Mouse (Mus musculus): Measurements from ENCODE around the gene Zbtb34.

Gene Zbtb34

DNA sequence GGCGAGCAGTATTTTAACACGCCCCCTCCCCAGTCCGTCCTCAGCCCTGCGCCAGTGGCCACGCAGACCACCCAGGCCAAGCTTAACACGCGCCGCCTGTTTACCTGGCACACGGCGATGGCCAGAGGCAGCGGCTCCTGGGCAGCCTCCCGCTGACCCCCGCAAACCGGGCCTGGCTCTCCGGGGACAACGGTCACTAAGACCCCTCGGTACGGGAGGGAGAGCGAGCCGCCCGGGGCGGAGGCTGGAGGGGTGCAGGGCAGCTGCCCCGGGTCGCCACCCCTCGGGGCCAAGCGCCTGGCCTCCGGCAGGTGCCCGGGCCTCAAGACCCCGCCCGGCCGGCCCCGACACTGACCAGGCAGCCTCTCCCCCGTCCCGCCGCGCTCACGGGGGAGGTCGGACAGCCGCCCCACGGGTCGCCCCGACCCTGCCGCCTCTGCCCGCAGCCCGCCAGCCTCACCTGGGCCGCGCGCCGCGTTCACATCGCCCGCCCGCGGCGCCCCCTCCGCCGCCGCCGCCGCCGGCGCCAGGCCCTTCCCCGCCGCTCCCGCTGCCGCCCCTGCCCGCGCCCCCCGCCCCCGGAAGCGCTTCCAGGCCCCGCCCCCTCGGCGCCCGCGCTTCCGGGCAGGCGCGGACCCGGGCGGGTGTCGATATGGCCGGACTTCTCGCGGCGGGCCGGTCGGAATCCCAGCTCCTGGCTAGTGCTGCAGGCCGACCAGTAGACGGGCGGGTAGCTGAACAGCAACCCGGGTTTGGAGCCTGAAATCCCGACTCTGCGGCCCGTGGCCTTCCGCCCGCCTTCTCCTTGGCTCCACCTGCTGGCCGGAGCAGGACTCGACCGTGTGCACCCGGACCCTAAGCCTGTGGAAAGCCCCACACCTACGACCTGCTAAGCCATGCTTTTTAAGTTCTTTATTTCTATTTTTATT is at the start of gene Zbtb34:
Zbtb34 (minus strand) TSS at position 554 of the 929 bp plus-strand sequence.
- DNase-seq (ENCODE audit: low spot score), result peak; percentile 87

DNA sequence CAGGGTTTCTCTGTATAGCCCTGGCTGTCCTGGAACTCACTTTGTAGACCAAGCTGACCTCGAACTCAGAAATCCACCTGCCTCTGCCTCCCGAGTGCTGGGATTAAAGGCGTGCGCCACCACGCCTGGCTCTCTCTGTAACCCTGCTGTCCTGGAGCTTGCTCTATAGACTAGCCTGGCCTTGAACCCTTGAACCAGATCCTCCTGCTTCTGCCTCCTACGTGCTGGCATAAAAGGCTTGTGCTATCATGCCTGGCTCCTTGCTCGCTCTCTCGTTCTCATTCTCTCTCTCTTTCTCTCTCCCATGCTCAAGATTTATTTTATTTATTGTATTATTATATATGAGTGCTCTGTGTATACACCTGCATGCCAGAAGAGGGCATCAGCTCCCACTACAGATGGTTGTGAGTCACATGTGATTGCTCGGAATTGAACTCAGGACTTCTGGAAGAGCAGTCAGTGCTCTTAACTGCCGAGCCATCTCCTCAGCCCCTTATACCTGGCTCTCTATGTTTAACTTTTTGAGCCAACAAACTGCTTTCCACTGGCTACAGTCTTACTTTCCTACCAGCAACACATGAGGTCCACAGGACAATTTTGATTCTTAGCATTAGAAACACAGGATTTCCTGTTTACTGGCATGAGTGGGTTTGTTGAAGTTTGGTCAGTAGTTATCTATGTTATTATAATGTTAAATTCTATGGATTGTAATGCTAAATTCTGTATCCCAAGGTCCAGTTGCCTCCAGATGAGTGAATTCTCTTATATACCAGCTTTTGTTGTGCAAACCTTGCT is 47.0 kb upstream of the Zbtb34 start:
- no peak for DNase-seq (ENCODE audit: low spot score)

GRCm38 (mm10) chr2:33475961-33476360 is 44.8 kb upstream of the Zbtb34 start:
- no peak for DNase-seq (ENCODE audit: low spot score)

DNA sequence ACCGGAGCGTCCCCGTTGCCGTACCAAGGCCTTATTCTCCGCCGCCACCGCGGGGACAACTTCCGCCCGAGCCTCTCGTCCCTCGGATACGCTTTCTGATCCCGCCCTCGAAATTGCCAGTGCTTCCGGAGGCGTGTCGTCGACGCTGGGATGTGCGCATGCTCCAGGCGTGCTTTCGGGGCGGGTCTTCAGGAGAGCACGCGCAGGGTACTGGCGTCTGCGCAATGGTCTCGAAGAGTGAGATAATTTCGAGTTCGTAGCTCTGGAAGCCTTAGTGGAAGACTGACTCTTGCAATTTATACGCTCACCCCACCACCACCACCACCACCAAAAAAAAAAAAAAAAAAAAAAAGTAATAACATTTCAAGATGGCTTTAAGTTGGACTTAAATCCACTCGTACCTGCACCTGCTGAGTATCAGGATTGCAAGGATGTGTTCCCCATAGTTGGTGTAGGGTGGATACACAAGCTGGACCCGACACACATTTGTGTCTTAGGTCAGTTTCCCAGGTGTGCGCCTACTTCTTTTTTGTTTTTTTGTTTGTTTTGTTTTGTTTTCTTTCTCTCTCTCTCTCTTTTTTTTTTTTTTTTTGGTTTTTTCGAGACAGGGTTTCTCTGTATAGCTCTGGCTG is 37.5 kb upstream of the Zbtb34 start, which contains the start of gene Zbtb43:
Zbtb43 (minus strand) TSS at position 94 of the 632 bp plus-strand sequence.
- DNase-seq (ENCODE audit: low spot score), result peak; percentile 96

- no peak for DNase-seq (ENCODE audit: low spot score)
These were observed 36.7 kb upstream of the Zbtb34 start for GRCm38 (mm10) chr2:33467546-33468465.

DNA sequence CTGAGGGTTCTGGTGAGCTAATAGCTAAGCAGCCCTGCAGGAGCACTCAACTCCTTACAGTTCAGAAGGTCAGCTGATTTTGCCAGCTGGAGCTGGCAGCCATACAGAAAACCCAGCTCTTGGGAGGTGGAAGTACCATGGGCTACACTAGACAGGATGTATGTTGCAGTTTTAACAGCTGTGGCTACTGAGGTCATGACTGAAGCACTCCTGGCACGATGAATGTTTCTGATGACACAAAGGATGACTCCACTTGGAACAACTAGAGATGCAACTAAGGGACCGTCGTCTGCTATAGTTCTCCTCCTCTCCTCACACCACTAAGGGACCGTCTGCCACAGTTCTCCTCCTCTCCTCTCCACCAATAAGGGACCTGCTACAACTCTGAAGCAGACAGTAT is 34.8 kb upstream of the Zbtb34 start:
- DNase-seq (ENCODE audit: low spot score), result no peak

DNA sequence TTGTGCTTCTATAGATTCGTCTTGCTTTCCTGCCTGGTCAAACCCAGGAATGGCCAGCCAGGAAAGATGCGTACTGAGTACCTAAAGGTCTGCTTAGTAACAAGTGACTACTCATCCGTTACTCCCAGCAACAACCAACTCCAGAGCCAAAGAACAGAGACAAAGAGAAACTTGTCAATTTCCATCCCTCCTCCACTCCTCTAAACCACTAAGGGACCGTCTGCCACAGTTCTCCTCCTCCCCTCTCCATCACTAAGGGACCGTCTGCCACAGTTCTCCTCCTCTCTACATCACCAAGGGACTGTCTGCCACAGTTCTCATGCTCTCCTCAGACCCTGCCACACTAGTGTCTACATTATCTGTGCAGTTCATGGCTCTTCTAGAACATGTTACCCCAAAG is 34.1 kb upstream of the Zbtb34 start:
- no peak for DNase-seq (ENCODE audit: low spot score)

DNA sequence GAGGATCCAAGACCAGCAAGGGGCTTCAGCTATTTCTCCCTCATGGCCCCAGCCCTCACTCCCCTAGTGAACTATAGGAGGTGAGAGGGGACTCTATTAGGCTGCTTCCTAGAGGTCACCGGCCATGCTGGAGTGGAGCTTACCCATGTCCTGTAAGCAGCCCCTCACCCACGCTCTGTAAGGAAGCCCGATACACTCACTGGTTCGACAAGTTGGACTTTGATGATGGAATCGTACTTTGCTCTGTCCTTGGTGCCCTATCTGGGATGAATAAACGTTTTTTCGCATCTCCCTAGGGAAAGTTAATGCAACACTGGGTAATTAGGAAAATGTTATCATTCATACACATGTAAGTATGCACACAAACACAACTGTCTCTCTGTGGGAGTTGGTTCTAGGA is 30.9 kb upstream of the Zbtb34 start:
- no peak for DNase-seq (ENCODE audit: low spot score)

DNA sequence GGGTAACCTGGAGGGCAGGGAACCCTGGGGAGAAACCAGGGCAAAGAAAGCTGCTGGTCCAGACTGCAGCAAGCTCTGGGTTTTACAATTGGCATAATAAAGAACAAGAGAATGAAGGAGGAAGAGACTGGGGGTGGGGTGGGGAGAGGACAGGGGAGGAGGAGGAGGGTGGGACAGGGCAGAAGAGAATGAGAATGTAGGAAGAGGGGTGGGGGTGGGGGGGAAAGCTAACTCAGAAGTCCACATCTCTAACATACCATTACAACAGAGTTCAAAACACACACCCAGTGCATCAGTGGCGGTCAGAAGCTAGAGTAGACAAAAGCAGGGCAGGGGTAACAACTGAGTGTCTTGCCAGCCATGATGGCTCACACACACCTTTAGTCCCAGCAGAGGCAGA is 29.9 kb upstream of the Zbtb34 start:
- no peak for DNase-seq (ENCODE audit: low spot score)

GRCm38 (mm10) chr2:33459660-33460059 is 28.5 kb upstream of the Zbtb34 start:
- no peak for DNase-seq (ENCODE audit: low spot score)

DNA sequence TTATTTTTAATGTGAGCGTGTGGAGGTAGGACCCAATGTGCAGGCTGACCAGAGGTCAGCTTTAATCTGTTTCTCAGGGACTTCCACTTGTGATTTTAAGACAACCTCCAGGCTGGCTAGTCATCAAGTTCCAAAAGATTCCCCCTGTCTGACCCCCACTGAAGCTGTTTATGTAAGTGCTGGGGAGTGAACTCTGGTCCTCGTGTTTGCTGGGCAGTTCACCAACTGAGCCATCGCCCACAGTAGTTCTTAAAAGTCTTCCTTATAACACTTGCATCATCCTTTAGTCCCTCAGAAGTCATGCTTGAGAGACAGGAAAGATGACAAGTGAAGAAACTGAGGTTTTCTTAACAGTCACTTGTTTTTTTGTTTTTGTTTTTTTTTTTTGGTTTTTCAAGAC is 25.6 kb upstream of the Zbtb34 start:
- DNase-seq (ENCODE audit: low spot score), result no peak

DNA sequence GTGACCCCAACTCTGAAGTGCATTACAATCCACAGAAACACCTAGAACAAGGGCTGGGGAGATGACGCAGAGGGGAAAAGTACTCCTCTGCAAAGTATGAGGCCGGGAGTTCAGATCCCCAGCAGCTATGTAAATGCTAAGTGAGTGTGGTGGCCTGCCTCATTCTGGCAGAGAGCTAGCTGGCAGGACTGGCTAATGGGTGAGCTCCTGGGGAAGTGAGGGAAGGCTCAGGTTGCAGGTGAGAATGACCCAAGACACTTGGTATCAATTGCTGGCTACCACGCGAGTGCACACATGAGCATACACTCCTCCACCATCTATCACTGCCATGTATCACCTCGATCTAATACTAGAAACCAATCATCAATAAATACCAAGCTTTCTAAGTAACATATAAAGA is 25.1 kb upstream of the Zbtb34 start:
- DNase-seq (ENCODE audit: low spot score), result no peak

DNA sequence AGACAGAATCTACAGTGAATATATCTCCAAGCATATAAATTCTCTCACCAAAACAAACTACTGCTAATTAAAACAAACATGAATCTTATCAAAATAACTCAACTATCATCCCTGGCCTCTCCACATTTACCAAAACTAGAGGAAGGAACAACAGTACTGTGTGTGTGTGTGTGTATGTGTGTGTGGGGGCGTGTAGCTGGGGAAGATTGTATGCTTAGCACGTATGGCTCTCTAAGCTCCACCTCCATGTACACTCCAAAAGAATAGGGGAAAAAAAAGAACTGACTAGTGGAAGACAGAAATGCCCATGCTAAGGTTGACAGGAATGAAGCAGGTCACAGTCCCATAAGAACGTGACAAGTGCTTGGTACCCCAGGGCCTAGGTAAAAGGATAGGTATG is 24.2 kb upstream of the Zbtb34 start:
- DNase-seq (ENCODE audit: low spot score), result no peak

- no peak for DNase-seq (ENCODE audit: low spot score)
These were observed 23.7 kb upstream of the Zbtb34 start for GRCm38 (mm10) chr2:33454816-33455215.

DNA sequence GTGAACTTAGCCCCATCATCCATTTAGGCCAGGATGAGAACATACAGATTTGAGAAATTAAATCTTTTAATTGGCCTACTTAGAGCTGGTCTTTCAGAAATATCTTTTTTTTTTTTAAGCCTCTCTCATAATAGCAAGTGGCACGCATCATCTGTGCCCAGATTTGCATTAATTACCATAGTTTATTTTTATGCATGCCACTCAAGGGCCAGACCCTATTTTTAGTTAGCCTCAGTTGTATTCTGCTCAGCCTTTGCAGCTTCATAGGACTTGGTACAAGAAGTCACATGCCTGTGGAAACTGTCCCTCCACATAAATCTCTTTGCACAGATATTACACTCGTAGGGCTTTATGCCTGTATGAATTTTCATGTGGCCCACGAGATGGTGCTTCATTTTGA is 22.4 kb upstream of the Zbtb34 start:
- no peak for DNase-seq (ENCODE audit: low spot score)

GRCm38 (mm10) chr2:33452721-33453120 is 21.6 kb upstream of the Zbtb34 start:
- DNase-seq (ENCODE audit: low spot score), result no peak

- no peak for DNase-seq (ENCODE audit: low spot score)
These were observed 21.0 kb upstream of the Zbtb34 start for GRCm38 (mm10) chr2:33452140-33452539.

GRCm38 (mm10) chr2:33451038-33451978 is 20.2 kb upstream of the Zbtb34 start:
- no peak for DNase-seq (ENCODE audit: low spot score)

- DNase-seq (ENCODE audit: low spot score), result no peak
These were observed 18.2 kb upstream of the Zbtb34 start for GRCm38 (mm10) chr2:33449119-33449873.

GRCm38 (mm10) chr2:33446796-33447195 is 15.7 kb upstream of the Zbtb34 start:
- DNase-seq (ENCODE audit: low spot score), result no peak
